Mouse (Mus musculus) liver, postnatal 0 days (tissue): ENCODE data around the gene Sema6b. TPM values are rescaled to one million over a fixed set of nuclear protein-coding genes. Genes with fewer than 3 reads are reported as not detected.

Experiments used
- ATAC-seq: fragments of 200-750 bp; cut with Nextera tagmentation; 2 replicates; pipeline ENCODE4 v1.8.0; 2017; ENCODE audit warnings: mild to moderate bottlenecking, moderate library complexity
- DNase-seq: peaks from one replicate; pipeline ENCODE4 v3.0.0-alpha.2; 2016
- H3K27ac ChIP-seq: fragments of 300-500 bp; sonication (generic); 2 replicates; pipeline ENCODE4 v1.5.1; 2014; ENCODE audit warnings: antibody characterized with exemption, moderate library complexity, mild to moderate bottlenecking, low read depth
- H3K27me3 ChIP-seq: fragments of 300-500 bp; sonication (generic); 2 replicates; pipeline ENCODE4 v1.6.1; 2014; ENCODE audit warnings: low read length, control low read depth, mixed read lengths; ENCODE audit not compliant: insufficient read depth
- H3K36me3 ChIP-seq: fragments of 300-500 bp; sonication (generic); replicated peaks from 2 replicates; pipeline ENCODE4 v1.6.1; 2014; ENCODE audit warnings: mild to moderate bottlenecking, control low read depth, low read length, moderate library complexity, mixed read lengths; ENCODE audit not compliant: insufficient read depth
- H3K4me1 ChIP-seq: fragments of 300-500 bp; sonication (generic); 2 replicates; pipeline ENCODE4 v1.6.1; 2014; ENCODE audit warnings: antibody characterized with exemption, mild to moderate bottlenecking, control low read depth; ENCODE audit not compliant: insufficient read depth
- H3K4me2 ChIP-seq: fragments of 300-500 bp; sonication (generic); 2 replicates; pipeline ENCODE4 v1.6.1; 2014; ENCODE audit warnings: low read depth, mild to moderate bottlenecking, low read length, moderate library complexity, mixed read lengths
- H3K4me3 ChIP-seq: fragments of 300-500 bp; sonication (generic); 2 replicates; pipeline ENCODE4 v1.5.1; 2014; ENCODE audit warnings: low read depth, low read length
- H3K9ac ChIP-seq: fragments of 300-500 bp; sonication (generic); replicated peaks from 2 replicates; pipeline ENCODE4 v1.6.1; 2014; ENCODE audit warnings: mild to moderate bottlenecking, moderate library complexity
- H3K9me3 ChIP-seq: fragments of 300-500 bp; sonication (generic); 2 replicates; pipeline ENCODE4 v1.6.1; 2016; ENCODE audit warnings: mild to moderate bottlenecking, control low read depth, low read length, mixed read lengths
- CTCF ChIP-seq: sonication (generic); IDR thresholded peaks from 2 replicates; pipeline ENCODE4 v1.5.1; 2016; ENCODE audit warnings: antibody characterized with exemption, low read depth
- EP300 ChIP-seq: IDR thresholded peaks from 2 replicates; pipeline ENCODE4 v1.6.1; 2016; ENCODE audit warnings: antibody characterized with exemption, low read depth, mild to moderate bottlenecking
- WGBS: fragments of 180-500 bp; shearing (Covaris S2); extraction: QIAGEN DNeasy Blood & Tissue Kit; methylation state at CpG from one replicate; pipeline ENCODE4 v1.1.7; 2014; ENCODE audit not compliant: insufficient replicate concordance; 5-methylcytosine and 5-hydroxymethylcytosine counted together
- polyA plus RNA-seq: library from polyadenylated mRNA; unstranded; fragments of >200 nt; fragmentation: Nextera tagmentation; extraction: Ambion mirVana; gene quantifications from 2 replicates; pipeline ENCODE4 v1.2.1, GENCODE M21; 2015

Sema6b gene
- polyA plus RNA-seq, 1 experiment from 2014 or later, result 0.56 TPM

DNA sequence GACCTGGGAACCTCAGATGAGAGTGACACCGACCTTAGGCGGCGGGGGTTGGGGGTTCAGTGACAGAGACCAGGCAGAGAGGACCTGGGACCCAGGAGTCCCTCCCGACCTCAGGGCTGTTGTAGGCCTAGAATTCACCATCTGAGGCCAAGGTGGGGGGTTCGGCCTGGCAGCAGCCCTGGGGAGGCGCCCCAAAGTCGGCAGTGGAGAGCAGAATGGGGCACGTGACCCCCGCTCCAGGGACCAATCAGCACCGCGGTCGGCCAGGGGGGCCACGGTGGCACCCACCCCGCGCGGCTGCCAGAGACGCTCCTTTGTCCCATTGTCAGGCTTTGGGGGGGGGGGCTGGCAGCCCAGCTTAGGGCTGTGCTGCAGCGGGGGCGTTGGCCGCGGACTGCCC, 788 bp downstream of the Sema6b start:
- WGBS, result 14% methylated on average over 15 of the region's 21 CpGs
- Histone ChIP-seq H3K27ac (no peak overlapping the region), H3K4me2 (peak overlapping the region; percentile 88), H3K27me3 (peaks cover 58% of the 10 kb centered on the region), H3K36me3 (no peaks in the 10 kb centered on the region), H3K4me3 (peak overlapping the region; percentile 49), H3K9me3 (no peaks in the 10 kb centered on the region), H3K4me1 (peaks cover 29% of the 10 kb centered on the region), H3K9ac (peak overlapping the region; percentile 21; the same call in 1 of the 2 replicates)
- TF ChIP-seq EP300 (no peak), CTCF (no peak)
- DNase-seq, result no peak
- no peak for ATAC-seq

DNA sequence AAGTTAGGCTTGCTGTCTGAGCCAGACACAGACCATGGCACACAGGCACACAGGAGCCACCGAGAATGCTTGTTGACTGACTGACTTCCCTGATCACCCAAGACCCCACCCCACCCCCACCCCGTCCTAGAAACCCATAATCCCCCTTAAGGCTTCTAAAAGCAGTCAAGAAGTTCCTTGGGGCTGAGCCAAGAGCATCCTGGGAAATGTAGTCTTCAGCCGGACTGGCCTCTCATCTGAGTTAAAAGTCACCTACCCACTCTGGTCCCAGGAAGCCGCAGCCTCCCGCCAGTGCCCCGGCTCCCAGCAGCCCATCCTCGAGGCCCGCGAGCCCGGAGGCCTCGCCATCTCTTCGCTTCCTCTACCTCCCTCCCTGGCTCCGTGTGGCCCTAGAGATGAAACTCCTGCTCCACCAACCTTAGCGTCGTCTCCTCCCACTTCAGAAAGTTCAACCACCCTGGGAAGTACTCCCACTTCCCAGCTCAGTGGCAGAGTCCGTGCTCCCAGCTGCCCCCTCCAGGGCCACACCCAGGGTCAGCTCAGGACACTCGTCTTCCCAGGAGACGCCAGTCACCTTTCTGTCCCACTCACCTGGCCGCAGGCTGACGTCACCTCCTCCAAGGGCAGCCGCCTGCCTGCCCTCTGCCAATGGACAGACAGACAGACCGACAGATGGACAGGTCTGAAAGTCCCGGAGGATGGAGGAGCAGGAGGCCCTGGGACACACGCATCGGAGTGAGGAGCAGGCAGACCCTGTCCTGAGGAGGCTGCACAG, 2.1 kb downstream of the Sema6b start:
- Histone ChIP-seq H3K36me3 (no peaks in the 10 kb centered on the region), H3K4me2 (no peak overlapping the region), H3K9ac (no peak overlapping the region), H3K9me3 (no peaks in the 10 kb centered on the region), H3K4me1 (peaks cover 42% of the 10 kb centered on the region), H3K4me3 (no peak overlapping the region), H3K27me3 (peaks cover 48% of the 10 kb centered on the region), H3K27ac (no peak overlapping the region)
- WGBS, result 41% methylated on average over 25 of the region's 25 CpGs
- ATAC-seq, result no peak
- TF ChIP-seq EP300 (no peak), CTCF (no peak)
- DNase-seq, result no peak

- WGBS, result 61% methylated on average over 7 of the region's 7 CpGs
- H3K4me1 ChIP-seq, result peaks cover 41% of the 10 kb centered on the region
- ATAC-seq, result no peak
Measured at GRCm38 (mm10) chr17:56136558-56136957, 3.6 kb downstream of the Sema6b start.

GRCm38 (mm10) chr17:56134463-56134971, 5.6 kb downstream of the Sema6b start:
- Histone ChIP-seq H3K4me3 (peak overlapping the region; percentile 51), H3K36me3 (peaks cover 13% of the 10 kb centered on the region), H3K9ac (peak overlapping the region; percentile 38), H3K27ac (peak overlapping the region; percentile 89), H3K4me1 (peaks cover 29% of the 10 kb centered on the region), H3K4me2 (peak overlapping the region; percentile 85), H3K9me3 (no peaks in the 10 kb centered on the region; the same call in 1 of the 2 replicates), H3K27me3 (peaks cover 14% of the 10 kb centered on the region)
- peak; percentile 47 for ATAC-seq
- 2% methylated on average over 27 of the region's 27 CpGs for WGBS
- TF ChIP-seq EP300 (no peak), CTCF (peak; percentile 93)
- peak; percentile 83 for DNase-seq

More at GRCm38 (mm10) chr17:56136558-56136957, 3.6 kb downstream of the Sema6b start:
- DNase-seq, result no peak
- Histone ChIP-seq H3K4me2 (no peak overlapping the region), H3K9me3 (no peaks in the 10 kb centered on the region), H3K4me3 (no peak overlapping the region), H3K36me3 (no peaks in the 10 kb centered on the region), H3K27ac (no peak overlapping the region), H3K9ac (no peak overlapping the region), H3K27me3 (peaks cover 33% of the 10 kb centered on the region)
- TF ChIP-seq EP300, result no peak
- no peak for TF ChIP-seq CTCF

DNA sequence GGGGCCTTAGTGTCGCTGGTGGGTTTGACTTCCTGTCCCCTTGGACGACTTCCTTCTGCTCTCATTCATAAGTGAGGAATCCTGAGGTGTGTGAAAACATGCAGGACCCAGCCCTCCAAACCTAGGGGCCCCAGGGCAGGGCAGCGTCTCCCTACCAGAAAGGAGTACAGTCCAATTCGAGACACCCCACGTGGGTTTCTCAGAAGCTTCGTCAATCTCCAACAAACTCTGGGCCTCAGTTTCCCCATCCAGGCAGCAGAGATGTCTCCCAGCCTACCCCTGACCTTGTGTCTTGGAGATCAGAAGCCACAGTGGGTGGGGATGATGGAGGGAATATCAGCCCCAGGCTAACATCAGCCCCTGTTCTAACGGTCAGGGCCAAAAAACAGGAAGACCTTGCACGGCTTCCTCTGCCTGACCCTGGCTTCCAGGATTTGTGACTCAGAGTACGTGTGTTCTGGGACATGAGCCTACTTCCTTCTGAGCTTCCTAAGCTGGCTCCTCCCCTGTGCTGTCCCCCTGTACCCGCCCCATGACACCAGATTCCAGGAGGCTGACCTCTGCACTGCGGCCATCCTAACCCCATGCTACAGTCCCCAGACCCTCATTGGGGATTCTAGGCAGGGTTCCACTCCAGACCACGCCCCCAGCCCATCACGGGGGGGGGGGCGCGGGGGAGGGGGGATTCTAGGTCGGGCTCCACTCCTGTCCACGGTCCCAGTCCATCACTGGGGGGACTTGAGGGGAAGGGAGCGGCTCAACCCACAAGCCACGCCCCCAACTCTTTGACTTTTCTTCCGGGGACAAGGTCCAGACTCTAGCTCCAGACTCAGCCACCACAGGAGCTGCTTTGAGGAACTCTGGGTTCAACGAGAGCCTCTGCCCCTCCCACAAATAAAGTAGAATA, 6.4 kb downstream of the Sema6b start:
- H3K9ac ChIP-seq, result peak overlapping the region; percentile 46
- WGBS, result 5% methylated on average over 19 of the region's 21 CpGs
- TF ChIP-seq EP300 (peak; percentile 79), CTCF (no peak)
- ATAC-seq (peak; percentile 81), DNase-seq (peak; percentile 73)
- H3K27ac ChIP-seq, result peak overlapping the region; percentile 89
- no peaks in the 10 kb centered on the region; the same call in 1 of the 2 replicates for H3K9me3 ChIP-seq
- peaks cover 26% of the 10 kb centered on the region for H3K4me1 ChIP-seq
- 0 out of 2 replicates have a peak, but pooled peaks cover 6% of the 10 kb centered on the region for H3K27me3 ChIP-seq
- H3K4me3 ChIP-seq, result peak overlapping the region; percentile 51
- H3K4me2 ChIP-seq, result peak overlapping the region; percentile 85
- H3K36me3 ChIP-seq, result peaks cover 19% of the 10 kb centered on the region

DNA sequence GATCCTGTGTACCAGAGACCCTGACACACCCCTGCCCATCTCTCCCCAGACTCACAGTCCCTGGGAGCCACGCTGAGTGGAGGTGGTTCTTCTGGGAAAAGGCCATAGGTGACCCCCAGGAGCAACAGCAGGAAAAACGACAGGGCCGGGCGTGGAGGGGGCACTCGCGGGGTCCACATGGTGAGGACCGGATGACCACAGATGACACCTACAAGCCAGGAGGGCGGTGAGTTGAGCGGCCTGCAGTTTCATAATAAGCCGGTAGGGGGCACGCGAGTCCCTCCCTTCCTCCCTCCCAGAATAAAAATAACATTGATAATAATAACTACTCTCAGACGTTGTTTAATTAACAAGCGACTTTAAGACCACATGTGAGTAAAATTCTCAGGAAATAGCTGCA, 7.5 kb downstream of the Sema6b start:
- Histone ChIP-seq H3K9ac (no peak overlapping the region), H3K4me3 (no peak overlapping the region), H3K27me3 (no peaks in the 10 kb centered on the region), H3K27ac (peak overlapping the region; percentile 89; the same call in 1 of the 2 replicates), H3K4me1 (peaks cover 26% of the 10 kb centered on the region), H3K4me2 (peak overlapping the region; percentile 42), H3K36me3 (peaks cover 19% of the 10 kb centered on the region), H3K9me3 (no peaks in the 10 kb centered on the region; the same call in 1 of the 2 replicates)
- 4% methylated on average over 14 of the region's 14 CpGs for WGBS
- ATAC-seq (no peak), DNase-seq (peak; percentile 77)
- TF ChIP-seq CTCF (peak; percentile 92), EP300 (no peak)
